Mouse (Mus musculus): ENCODE results near the gene Dync2li1.

DNA sequence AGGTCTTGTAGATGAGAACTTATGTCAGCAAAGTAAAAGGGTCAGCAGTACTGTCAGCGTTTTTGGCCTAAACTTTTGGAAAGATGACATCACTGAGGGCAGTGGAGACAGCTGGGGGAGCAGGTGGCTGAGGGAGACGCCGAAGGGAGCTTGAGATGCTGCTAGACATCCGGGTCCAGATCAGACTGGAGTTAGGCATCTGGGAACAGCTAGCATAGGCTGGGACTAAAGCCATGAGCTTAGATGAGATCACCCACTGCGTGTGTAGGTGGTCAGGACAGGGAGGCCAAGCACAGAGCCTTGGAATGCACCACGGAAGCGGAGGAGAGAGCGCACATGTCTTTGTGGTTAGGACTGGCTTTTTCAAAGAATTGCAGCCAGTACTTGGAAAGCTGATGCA lies 41.2 kb upstream of the Dync2li1 start:
- TF ChIP-seq CTCF (IDR thresholded peaks at IDR 0.05; ENCODE audit: extremely low read depth, insufficient read depth, low read length) (no peak), POLR2A (IDR thresholded peaks at IDR 0.05; ENCODE audit: extremely low read depth, insufficient read depth, low read length) (no peak)
